8 mouse cellular contexts compared by ENCODE assay signal in genomic region chr6:108531324-108532311, GRCm38 (mm10).
DNase-seq lines count a peak whose midpoint lies in the region; ATAC-seq lines count a peak whose summit lies in the region.

No protein-coding gene starts in this region.

- 37% methylated on average over 12 of the region's 12 CpGs for WGBS in embryonic facial prominence, embryonic 11.5 days
- 40% methylated on average over 11 of the region's 12 CpGs for WGBS in hindbrain, embryonic 14.5 days
- 11% methylated on average over 11 of the region's 12 CpGs for WGBS in liver, embryonic 13.5 days (ENCODE audit: insufficient replicate concordance)

- no peak overlapping the region for H3K4me2 ChIP-seq in embryonic facial prominence, embryonic 11.5 days (ENCODE audit: low read depth, low read length)
- no peak overlapping the region for H3K4me2 ChIP-seq in hindbrain, embryonic 14.5 days (replicated peaks)
- H3K4me2 ChIP-seq in liver, embryonic 13.5 days: peak overlapping the region; percentile 51

- no peak overlapping the region for H3K27ac ChIP-seq in embryonic facial prominence, embryonic 11.5 days (replicated peaks; ENCODE audit: low read depth, low read length)
- H3K27ac ChIP-seq in hindbrain, embryonic 14.5 days: no peak overlapping the region
- peak overlapping the region; percentile 85 for H3K27ac ChIP-seq in liver, embryonic 13.5 days

- H3K4me3 ChIP-seq in embryonic facial prominence, embryonic 11.5 days (ENCODE audit: low read depth, low read length): no peak overlapping the region
- no peak overlapping the region for H3K4me3 ChIP-seq in hindbrain, embryonic 14.5 days (replicated peaks; ENCODE audit: low read length)
- 0 out of 2 replicates have a peak overlapping the region, but pooled peaks have one; percentile 5 for H3K4me3 ChIP-seq in liver, embryonic 13.5 days (replicated peaks)

- H3K9me3 ChIP-seq in embryonic facial prominence, embryonic 11.5 days (replicated peaks; ENCODE audit: control insufficient read depth, low read length): no peaks in the 10 kb centered on the region
- H3K9me3 ChIP-seq in hindbrain, embryonic 14.5 days (ENCODE audit: control insufficient read depth, low read length): no peaks in the 10 kb centered on the region
- no peaks in the 10 kb centered on the region for H3K9me3 ChIP-seq in liver, embryonic 13.5 days (replicated peaks)

- DNase-seq in heart, adult 11 months: peak; percentile 96
- no peak for DNase-seq in heart, postnatal 4 days
- DNase-seq in embryonic facial prominence, embryonic 11.5 days (ENCODE audit: low spot score): no peak
- no peak for DNase-seq in hindbrain, embryonic 14.5 days (ENCODE audit: low spot score)
- peak; percentile 60 for DNase-seq in liver, embryonic 13.5 days
- no peak for DNase-seq in frontal cortex, postnatal 36 days (ENCODE audit: low spot score in 2 of 2)
- no peak for DNase-seq in frontal cortex, postnatal 14 days (ENCODE audit: low spot score in 2 of 2)

- H3K9ac ChIP-seq in embryonic facial prominence, embryonic 11.5 days (replicated peaks; ENCODE audit: low read length): no peak overlapping the region
- H3K9ac ChIP-seq in hindbrain, embryonic 14.5 days: no peak overlapping the region; the same call in 1 of the 2 replicates
- H3K9ac ChIP-seq in liver, embryonic 13.5 days: peak overlapping the region; percentile 58

- no peaks in the 10 kb centered on the region for H3K27me3 ChIP-seq in embryonic facial prominence, embryonic 11.5 days (ENCODE audit: control insufficient read depth, insufficient read depth, low read length)
- H3K27me3 ChIP-seq in hindbrain, embryonic 14.5 days (ENCODE audit: control insufficient read depth, insufficient read depth, low read length): no peaks in the 10 kb centered on the region
- no peaks in the 10 kb centered on the region for H3K27me3 ChIP-seq in liver, embryonic 13.5 days

- no peaks in the 10 kb centered on the region for H3K36me3 ChIP-seq in embryonic facial prominence, embryonic 11.5 days (replicated peaks; ENCODE audit: control insufficient read depth, insufficient read depth, low read depth, low read length)
- no peaks in the 10 kb centered on the region for H3K36me3 ChIP-seq in hindbrain, embryonic 14.5 days (replicated peaks; ENCODE audit: control insufficient read depth, insufficient read depth)
- H3K36me3 ChIP-seq in liver, embryonic 13.5 days: no peaks in the 10 kb centered on the region

- peak; percentile 34; the same call in 1 of the 2 replicates for ATAC-seq in embryonic facial prominence, embryonic 11.5 days (replicated peaks; ENCODE audit: insufficient number of reproducible peaks, low FRiP score, low TSS enrichment, low read depth)
- ATAC-seq in hindbrain, embryonic 14.5 days (ENCODE audit: low FRiP score): peak; percentile 28; the same call in 1 of the 2 replicates
- peak; percentile 64 for ATAC-seq in liver, embryonic 13.5 days (ENCODE audit: low read depth)
- ATAC-seq in monocyte, adult 5-6 weeks (replicated peaks; ENCODE audit: insufficient number of reproducible peaks, low FRiP score, low TSS enrichment, poor library complexity, severe bottlenecking): peak; percentile 76

- no peaks in the 10 kb centered on the region for H3K4me1 ChIP-seq in embryonic facial prominence, embryonic 11.5 days (ENCODE audit: control insufficient read depth, insufficient read depth, low read length)
- H3K4me1 ChIP-seq in hindbrain, embryonic 14.5 days (replicated peaks; ENCODE audit: control insufficient read depth, insufficient read depth, low read length): peaks cover 15% of the 10 kb centered on the region
- peaks cover 79% of the 10 kb centered on the region for H3K4me1 ChIP-seq in liver, embryonic 13.5 days (replicated peaks)

Comparison
In these comparisons a context has a peak if more than half of its experiments do, and no peak if none do; other contexts are left out.
1. DNase-seq: peak in heart, adult 11 months (single experiment) and liver, embryonic 13.5 days (single experiment); none in heart, postnatal 4 days (single experiment), embryonic facial prominence, embryonic 11.5 days (single experiment), hindbrain, embryonic 14.5 days (single experiment), frontal cortex, postnatal 36 days (0 of 2) and frontal cortex, postnatal 14 days (0 of 2).
2. Peak in every context shown above with its lines, with median percentiles within 50 percentile points of each other: ATAC-seq.